Mouse (Mus musculus) megakaryocyte, embryonic 14.5 days (primary cell): ENCODE results near the gene Gmeb2. TPM values are rescaled to one million over a fixed set of nuclear protein-coding genes. Genes with fewer than 3 reads are reported as not detected.
A peak's percentile ranks its signal among the peaks of the same experiment; 100 is the strongest.
"Not testable (repeated sequence)": the region's sequence is repeated elsewhere in the genome, so short reads cannot be mapped to it uniquely, and the experiment has no call there.

ENCODE experiments used
- H3K27me3 ChIP-seq: replicated peaks from 2 replicates; pipeline ENCODE3; 2012; ENCODE audit warnings: inconsistent platforms
- H3K36me3 ChIP-seq: replicated peaks from 2 replicates; pipeline ENCODE3; 2012; ENCODE audit warnings: low read length, inconsistent platforms, mixed read lengths
- H3K4me1 ChIP-seq: 2 replicates; pipeline ENCODE4 v1.6.1; 2012; ENCODE audit warnings: inconsistent platforms
- H3K4me3 ChIP-seq: replicated peaks from 2 replicates; pipeline ENCODE3; 2012; ENCODE audit warnings: moderate library complexity, mild to moderate bottlenecking, inconsistent platforms
- H3K9me3 ChIP-seq: 2 replicates; pipeline ENCODE4 v1.6.1; 2012; ENCODE audit warnings: inconsistent platforms
- FLI1 ChIP-seq: IDR thresholded peaks from 2 replicates; pipeline ENCODE4 v1.6.1; 2012; ENCODE audit warnings: low read length, inconsistent platforms, mixed read lengths
- GATA1 ChIP-seq: IDR thresholded peaks from 3 replicates; pipeline ENCODE4 v1.6.1; 2012; ENCODE audit warnings: mixed read lengths, low read length, inconsistent platforms, borderline replicate concordance
- polyA plus RNA-seq: library from polyadenylated mRNA; stranded (reverse); fragments of >175 nt; gene quantifications from 2 replicates; pipeline ENCODE4 v1.2.3, GENCODE M21; 2012; ENCODE audit warnings: low replicate concordance; ENCODE audit not compliant: insufficient read depth

Gene Gmeb2
- 4.9 and 8.0 TPM in 2 replicates for polyA plus RNA-seq

DNA sequence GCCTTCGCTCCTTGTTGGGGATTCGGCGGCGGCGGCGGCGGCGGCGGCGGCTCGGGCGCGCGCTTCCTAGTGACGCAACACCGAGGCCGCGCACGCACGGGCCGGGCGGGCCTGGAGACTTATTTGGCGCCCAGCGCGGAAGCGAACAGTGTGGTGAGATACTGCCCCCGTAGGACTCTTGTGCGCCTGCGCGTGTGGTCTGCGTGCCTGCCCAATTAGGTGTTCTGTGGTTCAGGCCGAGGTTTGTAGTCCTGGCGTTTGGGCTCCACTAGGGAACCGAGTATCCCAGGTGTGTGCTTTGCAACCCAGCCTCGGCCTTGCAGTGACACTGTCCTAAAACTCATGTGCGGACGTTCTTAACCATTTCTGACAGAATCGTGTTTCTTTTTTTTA lies at the start of gene Gmeb2:
Gene Gmeb2 (minus strand): TSS at position 78 of the 393 bp plus-strand sequence.
- not testable (repeated sequence) for H3K9me3 ChIP-seq, H3K27me3 ChIP-seq
- peak within 1 kb of the TSS; percentile 97 for H3K4me3 ChIP-seq
- peaks cover 21% of the 10 kb centered on the region for H3K36me3 ChIP-seq
- H3K4me1 ChIP-seq: peaks cover 36% of the 10 kb centered on the region

DNA sequence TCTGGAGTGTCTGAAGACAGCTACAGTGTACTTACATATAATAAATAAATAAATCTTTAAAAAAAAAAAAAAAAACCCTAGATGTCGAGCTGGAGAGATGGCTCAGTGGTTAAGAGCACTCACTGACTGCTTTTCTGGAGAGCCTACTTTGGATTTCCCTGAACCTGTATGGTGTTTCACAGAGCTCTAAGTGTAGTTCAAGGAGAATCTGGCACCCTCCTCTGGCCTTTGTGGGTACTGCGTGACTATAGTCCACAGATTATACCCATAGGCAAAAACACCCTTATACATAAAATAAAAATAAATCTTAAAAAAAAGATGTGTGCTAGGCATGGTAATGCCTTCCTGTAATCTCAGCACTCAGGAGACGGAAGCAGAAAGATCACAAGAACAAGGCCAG lies 46.2 kb upstream of the Gmeb2 start:
- Histone ChIP-seq H3K4me3 (no peak overlapping the region), H3K36me3 (peaks cover 82% of the 10 kb centered on the region), H3K4me1 (peaks cover 3% of the 10 kb centered on the region; the same call in 1 of the 2 replicates), H3K27me3 (no peaks in the 10 kb centered on the region), H3K9me3 (no peaks in the 10 kb centered on the region)
- TF ChIP-seq FLI1 (no peak), GATA1 (no peak)

DNA sequence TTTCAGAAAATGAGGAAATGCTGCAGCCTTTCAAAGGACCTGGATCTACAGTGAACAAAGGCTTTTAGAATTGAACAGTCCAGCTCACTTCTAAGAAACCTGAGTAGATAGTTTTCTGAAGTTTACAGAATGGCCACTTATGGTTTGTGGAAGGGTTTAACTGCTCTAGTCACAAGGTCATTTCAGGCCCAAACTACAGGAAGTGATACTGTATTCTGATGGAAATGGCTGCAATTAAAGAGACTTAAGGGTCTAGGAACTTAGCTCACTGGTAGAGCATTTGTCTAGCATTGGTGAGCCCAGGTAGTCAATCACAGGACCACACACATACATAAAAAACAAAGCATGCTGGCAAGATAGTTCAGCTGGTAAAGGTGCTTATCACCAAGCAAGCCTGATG lies 44.7 kb upstream of the Gmeb2 start:
- TF ChIP-seq FLI1: no peak
- Histone ChIP-seq H3K9me3 (no peaks in the 10 kb centered on the region), H3K4me1 (peaks cover 3% of the 10 kb centered on the region; the same call in 1 of the 2 replicates), H3K27me3 (no peaks in the 10 kb centered on the region), H3K36me3 (peaks cover 83% of the 10 kb centered on the region), H3K4me3 (no peak overlapping the region)

DNA sequence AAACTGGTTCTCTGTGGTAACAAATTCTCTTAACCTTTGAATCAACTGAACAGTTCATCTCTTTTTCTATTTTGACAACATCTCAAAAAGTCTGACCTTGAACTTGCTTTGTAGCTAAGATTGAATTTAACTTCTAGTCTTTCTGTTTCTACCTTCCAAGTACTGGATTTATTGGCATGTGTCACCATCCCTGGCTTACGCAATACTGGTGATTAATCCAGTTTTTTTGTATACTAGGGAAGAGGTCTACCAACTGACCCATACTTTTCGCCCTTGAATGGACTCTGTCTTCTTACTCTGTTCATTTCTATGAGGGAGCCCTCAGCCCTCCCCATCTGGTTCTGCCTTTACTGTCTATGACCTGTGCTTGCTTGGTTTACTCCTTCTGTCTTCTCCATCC lies 38.3 kb upstream of the Gmeb2 start:
- Histone ChIP-seq H3K4me1 (peaks cover 5% of the 10 kb centered on the region; the same call in 1 of the 2 replicates), H3K4me3 (no peak overlapping the region), H3K9me3 (no peaks in the 10 kb centered on the region), H3K36me3 (peaks cover 90% of the 10 kb centered on the region), H3K27me3 (no peaks in the 10 kb centered on the region)
- TF ChIP-seq GATA1 (no peak), FLI1 (no peak)

DNA sequence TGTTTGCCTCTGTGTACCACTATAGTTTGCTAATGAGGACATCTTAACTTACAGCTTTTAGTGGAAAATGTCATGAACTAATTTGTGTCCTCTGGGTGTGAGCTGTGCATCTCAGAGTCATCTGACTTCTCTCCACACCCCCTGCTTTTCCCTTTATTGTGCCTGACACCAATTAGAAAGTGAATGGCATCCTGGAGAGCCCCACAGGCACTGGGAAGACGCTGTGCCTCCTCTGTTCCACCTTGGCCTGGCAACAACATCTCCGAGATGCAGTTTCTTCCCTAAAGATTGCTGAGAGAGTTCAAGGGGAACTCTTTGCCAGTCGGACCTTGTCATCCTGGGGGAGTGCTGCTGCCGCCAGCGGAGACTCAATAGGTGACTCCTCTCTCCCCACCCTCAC lies 34.3 kb upstream of the Gmeb2 start:
- peaks cover 2% of the 10 kb centered on the region for H3K27me3 ChIP-seq
- H3K36me3 ChIP-seq: peaks cover 53% of the 10 kb centered on the region
- H3K4me1 ChIP-seq: peaks cover 23% of the 10 kb centered on the region
- no peak for TF ChIP-seq FLI1
- TF ChIP-seq GATA1: no peak
- H3K9me3 ChIP-seq: no peaks in the 10 kb centered on the region
- H3K4me3 ChIP-seq: no peak overlapping the region

DNA sequence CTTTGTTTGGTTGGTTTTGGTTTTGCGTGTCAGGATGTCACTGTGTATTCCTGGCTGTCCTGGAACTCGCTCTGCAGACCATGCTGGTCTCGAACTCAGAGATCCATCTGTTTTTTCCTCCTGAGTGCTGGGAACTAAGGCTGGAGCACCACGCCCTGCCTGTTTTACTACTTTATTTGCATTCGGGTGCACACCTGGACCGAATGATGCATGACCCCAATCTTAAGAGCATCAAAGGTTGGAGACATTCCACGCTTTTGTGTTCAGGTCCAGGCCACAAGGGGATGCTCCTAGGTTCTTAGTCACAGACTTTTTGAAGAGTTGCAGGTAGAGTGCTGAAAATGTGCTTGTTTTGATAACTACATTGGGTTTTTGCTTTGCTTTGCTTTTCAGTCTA lies 32.3 kb upstream of the Gmeb2 start:
- TF ChIP-seq FLI1 (no peak), GATA1 (no peak)

DNA sequence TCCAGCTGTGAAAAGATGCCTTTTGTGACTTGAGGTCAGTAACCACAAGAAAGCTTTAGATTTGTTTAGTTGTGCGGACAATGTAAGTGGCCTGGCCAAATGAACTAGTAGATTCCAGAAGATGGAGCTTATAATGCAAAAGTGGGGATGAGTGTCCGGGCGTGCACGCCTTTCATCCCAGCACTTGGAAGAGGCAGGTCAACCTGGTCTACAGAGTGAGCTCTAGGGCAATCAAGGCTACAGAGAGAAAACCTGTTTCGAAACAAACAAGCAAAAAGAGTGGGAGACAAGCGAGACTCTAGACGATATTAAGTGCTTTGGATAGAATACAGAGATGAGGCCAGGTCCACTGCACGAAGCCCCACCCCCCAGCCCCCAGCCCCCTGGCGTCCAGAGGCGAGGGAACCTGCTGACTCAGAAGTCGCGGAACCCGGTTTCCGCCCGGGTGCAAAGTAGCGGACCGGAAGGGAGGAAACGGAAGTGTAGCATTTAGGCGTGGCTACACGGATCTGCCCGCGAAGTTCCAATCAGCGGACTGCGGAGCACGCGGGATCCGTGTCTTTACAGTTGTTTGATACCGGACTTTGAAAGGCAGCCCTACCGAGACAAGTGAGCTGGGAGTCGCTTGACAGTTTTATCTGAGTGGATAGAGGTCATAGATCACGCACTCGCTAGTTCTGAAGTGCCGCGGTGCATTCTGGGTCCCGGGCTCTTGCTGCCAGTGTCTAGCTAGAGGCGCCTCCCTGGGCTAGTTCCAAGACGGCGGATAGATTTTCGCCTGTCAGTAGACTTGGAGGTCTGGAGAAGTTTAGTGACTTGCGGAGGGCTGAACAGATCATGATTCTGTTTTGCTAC lies 31.6 kb upstream of the Gmeb2 start, which contains the start of gene Rtel1:
Gene Rtel1 (plus strand): TSS at position 492 of the 855 bp plus-strand sequence.
- Histone ChIP-seq H3K4me3 (peak within 1 kb of the TSS; percentile 94), H3K36me3 (peaks cover 27% of the 10 kb centered on the region), H3K4me1 (peaks cover 21% of the 10 kb centered on the region), H3K9me3 (no peaks in the 10 kb centered on the region), H3K27me3 (peaks cover 24% of the 10 kb centered on the region)
- peak; percentile 92; the same call in 1 of the 2 replicates for TF ChIP-seq FLI1
- no peak for TF ChIP-seq GATA1

More for the DNA sequence above, 32.3 kb upstream of the Gmeb2 start:
- peak overlapping the region; percentile 94 for H3K4me3 ChIP-seq
- H3K36me3 ChIP-seq: peaks cover 33% of the 10 kb centered on the region
- peaks cover 18% of the 10 kb centered on the region for H3K27me3 ChIP-seq
- H3K9me3 ChIP-seq: no peaks in the 10 kb centered on the region
- peaks cover 20% of the 10 kb centered on the region for H3K4me1 ChIP-seq

DNA sequence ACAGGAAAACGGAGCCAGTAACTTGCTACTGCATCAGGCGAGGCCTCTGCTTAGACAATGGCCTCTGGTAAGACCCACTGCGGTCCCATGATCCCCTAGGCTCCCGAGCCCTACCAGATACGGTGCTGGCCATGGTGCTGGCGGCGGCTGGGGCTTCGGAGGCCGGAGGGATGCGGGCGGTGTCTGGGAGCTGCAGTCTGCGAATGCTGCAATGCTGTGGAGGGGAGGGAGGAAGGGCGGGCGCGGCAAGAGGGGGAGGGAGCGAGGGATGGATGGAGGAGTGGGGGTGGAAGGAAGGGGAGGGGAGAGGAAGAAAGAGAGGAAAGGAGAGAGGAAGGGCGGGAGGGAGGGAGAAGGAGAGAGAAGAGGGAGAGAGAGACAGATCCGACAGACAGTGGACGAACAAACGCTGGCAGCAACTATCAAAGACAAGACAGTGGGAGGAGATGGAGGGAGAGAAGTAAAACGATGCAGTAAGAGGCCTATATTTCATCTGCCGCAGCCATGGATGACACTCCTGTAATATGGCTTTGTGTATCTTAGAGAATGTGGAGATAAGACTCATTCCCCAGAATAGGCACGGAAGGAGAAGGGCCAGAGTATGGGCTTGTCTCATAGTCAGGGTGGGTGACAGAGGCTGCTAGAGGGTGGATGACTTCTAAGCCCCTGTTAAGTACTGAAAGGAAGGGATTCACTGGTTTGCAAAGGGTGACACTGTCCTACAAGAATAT lies 26.4 kb upstream of the Gmeb2 start, which contains the start of gene Stmn3:
Gene Stmn3 (minus strand): TSS at position 421 of the 731 bp plus-strand sequence.
- H3K4me3 ChIP-seq: peak within 1 kb of the TSS; percentile 70
- H3K4me1 ChIP-seq: peaks cover 19% of the 10 kb centered on the region
- H3K9me3 ChIP-seq: no peaks in the 10 kb centered on the region; the same call in 1 of the 2 replicates
- no peak for TF ChIP-seq FLI1
- no peak for TF ChIP-seq GATA1
- H3K27me3 ChIP-seq: peaks cover 62% of the 10 kb centered on the region
- no peaks in the 10 kb centered on the region for H3K36me3 ChIP-seq

DNA sequence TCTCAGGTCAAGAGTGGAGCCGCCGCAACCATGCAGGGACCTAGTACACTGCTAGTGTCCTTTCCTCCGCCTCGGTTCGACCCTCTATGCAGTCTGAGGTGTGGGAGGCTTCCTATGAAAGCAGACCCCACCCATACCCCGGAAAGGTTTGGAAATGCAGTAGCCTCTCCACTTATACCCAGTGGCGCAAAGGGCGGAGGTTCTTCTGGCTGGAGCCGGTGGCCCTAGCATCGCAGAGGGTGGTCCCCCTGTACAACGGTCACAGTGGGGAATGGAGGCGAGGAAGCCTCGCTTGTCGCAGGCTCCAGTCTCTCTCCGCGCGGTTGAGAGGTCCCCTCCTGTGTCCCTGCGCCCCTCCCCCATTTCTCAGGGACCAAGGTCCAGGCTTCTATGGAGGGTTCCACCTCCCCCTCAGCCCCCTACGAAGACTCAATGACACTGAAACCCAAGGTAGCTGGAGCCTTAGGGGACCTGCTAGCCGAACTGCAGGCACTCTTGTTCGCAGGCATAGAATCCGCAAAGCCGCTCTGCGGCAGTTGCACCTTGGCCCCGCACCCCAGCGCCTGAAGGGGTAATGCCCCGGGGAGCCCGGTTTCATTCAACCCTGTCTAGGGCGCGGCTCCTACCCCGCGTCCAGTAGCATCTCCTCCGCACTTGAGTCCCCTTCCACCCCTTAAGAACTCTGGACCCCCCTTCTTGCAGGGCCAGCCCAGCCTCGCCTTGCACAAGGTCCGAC lies 25.7 kb upstream of the Gmeb2 start:
- peaks cover 14% of the 10 kb centered on the region for H3K4me1 ChIP-seq
- H3K4me3 ChIP-seq: peak overlapping the region; percentile 70
- H3K9me3 ChIP-seq: no peaks in the 10 kb centered on the region; the same call in 1 of the 2 replicates
- H3K27me3 ChIP-seq: peaks cover 68% of the 10 kb centered on the region
- H3K36me3 ChIP-seq: no peaks in the 10 kb centered on the region
- TF ChIP-seq FLI1 (no peak), GATA1 (no peak)
